Mouse (Mus musculus): ENCODE data around the gene Rac1.
"Not testable (repeated sequence)": the region's sequence is repeated elsewhere in the genome, so short reads cannot be mapped to it uniquely, and the experiment has no call there.

The Rac1 gene

DNA sequence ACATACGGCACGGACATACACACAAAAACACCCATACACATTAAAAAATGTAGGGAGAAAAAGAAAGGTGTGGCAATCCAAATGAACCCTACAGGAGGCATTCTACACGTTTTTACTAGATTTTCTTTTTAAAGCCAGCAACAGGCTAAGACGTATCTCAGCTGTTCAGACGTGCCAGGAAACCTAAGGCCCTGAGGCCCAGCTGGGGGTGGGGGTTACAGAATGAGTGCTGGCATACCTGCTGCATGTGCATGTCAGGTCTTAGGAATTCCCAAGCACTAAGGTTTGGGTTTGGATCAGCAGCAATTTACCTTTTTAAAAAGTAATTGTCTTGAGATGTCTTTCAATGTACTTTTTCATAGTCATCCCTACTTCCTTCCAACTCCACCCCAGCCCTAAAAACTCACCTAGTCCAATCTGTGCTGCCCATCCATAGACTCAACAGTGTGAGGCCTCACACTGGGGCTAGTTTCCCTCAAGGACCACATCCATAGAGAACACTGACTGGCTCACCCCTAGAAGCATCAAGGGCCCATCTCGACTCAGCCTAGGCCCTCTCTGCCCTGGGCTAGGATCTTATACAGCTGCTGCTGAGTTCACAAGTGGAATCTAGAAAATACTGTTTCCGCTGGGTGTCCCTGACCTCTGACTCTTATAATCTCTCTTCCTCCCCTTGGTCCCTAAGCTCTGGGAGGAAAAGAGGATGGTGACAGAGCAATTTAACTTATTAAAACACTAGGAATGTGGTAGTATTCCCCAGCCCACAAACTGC is 2.2 kb downstream of the Rac1 start:
- no peak for DNase-seq (ENCODE audit: low spot score)

DNA sequence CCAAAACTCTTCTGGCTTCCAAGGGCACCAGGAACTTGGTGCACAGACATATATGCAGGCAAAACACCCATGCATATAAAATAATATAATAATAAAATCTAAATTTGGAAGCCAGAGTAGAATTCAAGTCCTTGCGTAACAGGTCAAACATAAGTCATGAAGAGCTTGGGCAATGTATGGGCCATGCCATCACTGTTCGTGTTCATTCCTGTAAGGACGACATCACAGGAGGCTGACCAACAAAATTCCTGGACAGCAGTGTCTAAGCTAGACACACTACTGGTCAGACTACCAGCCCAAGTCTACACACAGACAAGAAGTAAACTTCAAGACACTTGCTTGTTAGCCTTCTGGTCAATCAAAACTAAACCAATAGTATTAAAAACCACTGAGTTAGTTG is 5.0 kb downstream of the Rac1 start:
- no peak for DNase-seq (ENCODE audit: low spot score)

DNA sequence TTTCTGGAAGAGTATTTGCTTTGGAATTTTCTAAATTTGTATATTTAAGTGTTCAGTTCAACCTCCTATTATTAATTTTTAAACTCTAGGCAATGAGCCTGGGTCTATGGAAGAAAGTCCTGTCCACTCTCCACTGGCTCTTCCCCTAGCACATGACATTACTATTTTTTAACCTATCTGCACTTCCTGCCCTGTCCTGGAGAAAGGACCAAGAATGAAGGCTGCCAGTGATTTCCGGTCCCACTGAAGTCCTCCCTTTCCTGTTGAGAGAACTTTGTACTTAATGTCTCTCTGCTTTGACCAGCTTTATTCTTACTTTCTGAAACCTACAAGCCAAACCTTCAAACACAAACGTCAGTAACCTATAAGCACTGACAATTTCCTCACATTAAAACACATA is 7.4 kb downstream of the Rac1 start:
- no peak for DNase-seq (ENCODE audit: low spot score)

DNA sequence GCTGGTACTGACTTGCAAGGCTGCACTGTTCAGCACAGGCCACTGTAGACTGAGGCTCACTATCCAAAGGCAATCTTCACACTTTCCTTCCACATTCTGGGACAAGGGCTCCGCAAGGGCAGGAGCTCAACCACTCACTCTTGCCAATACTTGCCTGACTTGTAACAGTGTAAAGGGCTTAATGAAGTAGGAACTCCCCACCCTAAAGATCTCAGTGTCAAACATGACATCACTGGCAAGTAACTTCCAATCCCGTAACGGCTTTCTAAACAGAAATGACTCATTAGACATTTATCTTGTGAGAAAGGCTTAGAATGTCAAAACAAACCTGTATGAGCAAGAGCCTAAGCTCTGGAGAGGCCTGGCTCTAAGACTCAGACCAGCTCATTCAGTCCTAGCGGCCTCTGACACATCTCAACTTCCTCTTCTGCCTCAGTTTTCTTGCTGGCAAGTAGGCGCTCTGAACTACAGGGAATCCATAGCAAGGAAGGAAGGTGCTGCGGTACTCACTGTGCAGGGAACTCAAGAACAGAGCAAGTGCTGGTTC is 9.7 kb downstream of the Rac1 start:
- DNase-seq (ENCODE audit: low spot score): no peak

DNA sequence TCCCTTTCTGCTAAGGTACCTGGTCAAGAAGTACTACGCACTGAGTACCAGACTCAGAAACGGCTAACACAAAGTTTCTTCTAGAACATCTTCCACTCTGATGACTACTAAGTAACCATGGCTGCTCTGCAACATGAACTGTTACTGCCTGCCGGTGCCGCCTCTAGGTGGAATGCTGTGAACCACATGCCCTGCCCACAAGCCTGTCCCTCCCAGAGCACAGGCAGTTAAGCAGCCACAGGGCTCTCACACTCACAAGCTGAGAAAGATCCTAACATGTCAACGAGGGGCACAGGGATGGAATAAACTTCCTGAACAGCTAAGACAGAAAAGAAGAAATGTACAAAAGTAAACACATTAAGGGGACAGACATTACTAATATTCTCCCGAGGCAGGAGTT is 10.4 kb downstream of the Rac1 start:
- DNase-seq (ENCODE audit: low spot score): no peak

DNA sequence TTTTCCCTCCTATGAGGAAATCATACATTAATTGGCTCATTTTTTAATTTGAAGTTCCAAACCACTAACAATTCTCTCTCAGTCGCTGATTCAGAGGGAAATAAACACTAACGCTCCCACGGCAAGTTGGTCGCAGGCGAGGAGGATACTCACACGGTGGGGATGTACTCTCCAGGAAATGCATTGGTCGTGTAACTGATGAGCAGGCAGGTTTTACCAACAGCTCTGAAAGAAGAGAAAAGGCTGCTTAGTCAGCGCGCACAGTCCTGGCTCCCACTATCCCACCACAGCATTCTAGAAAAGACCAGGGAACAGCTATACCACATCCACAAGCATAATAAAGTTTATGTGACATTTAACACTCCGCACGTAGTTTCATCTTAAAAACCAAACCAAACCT is 10.8 kb downstream of the Rac1 start:
- DNase-seq (ENCODE audit: low spot score): no peak

DNA sequence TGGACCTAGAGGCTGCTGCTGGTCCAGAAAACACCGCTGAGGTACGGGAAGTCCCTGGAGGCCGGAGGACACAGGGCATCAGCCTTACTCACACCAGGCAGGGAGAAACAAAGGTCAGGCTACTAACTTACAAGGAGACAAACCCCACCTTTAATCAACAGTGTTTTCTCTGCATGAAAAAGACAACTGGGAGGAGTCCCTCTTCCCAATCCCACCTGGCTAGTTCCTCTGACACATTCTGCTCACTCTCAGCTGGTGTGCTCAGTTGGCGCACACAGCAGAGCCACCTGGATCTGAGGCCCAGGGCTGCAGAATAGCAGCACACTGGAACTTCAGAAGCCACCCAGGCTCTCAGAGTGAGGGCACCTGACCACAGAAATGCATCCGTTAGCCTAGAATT is 13.0 kb downstream of the Rac1 start:
- no peak for DNase-seq (ENCODE audit: low spot score)

DNA sequence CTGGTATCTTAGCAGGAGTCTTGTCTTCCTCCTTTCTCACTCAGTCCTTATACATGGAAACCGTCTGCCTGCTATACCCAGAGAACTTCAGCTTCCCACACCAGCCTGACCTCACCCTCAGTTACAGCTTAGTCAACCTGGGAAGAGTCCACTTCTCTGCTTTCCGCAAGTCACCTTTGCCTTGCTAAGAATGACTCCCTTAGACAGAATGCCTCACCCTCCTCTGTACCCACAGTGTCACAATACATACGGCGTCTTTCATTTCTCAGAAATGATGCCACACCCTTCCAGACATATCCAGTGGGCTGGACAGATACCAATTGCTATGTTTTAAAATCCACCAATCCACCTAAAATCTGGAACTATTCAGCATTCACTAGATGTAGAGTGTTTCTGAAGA is 15.5 kb downstream of the Rac1 start:
- DNase-seq (ENCODE audit: low spot score): no peak

DNA sequence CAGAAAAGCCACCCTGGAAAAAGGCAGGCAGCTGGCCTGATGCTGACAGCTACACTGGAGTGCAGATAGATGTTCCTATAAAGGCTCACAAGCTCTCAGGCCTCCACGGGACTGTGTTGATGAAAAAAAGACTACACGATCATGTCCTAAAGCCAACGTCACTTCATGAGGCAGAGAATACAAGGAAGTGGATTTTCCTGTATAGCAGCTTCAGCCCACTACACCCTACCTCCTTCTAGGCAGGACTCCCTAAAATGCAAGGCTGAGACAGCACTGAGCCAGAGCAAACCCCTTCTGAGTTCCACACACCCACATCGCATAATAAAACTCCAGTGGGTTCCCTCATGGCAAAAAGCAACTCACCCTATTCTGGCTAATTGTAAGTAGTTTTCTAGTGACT is 16.3 kb downstream of the Rac1 start:
- DNase-seq (ENCODE audit: low spot score): no peak

DNA sequence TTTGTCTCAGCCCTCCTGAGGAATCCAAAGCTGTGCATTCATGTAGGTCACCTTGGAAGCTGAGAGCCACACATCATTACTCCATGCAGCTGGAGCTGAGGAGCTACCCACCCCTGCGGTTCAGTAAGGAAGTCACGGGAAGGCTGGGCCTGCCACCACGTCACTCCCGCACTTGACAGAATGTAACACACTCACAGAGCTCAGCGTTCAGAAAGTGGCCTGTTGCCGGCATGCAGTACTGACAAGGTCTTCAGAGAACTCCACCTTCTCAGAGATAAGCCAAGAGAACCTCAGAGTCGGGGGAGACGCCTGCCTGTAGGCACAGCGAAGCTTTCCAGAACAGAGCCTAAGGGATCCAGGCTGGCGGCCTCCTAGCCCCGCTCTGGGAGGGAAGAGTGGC is 18.1 kb downstream of the Rac1 start:
- no peak for DNase-seq (ENCODE audit: low spot score)

DNA sequence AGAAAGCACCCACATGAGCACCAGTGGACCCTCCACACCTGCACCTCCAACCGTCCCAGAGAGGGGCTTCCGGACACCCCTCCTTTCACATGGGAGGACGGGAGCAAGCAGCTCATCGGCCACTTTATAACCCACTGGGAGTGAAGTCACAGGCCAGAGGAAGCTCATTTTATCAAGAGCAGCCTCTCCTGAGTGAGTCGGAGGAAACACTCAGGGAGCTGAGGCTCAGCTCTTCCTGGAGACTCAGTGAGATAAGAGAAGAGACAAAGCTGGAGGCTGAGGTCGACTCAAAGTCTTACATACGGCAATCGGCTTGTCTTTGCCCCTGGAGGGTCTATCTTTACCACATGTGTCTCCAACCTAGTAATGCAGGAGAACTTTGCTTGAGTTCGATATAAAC is 18.5 kb downstream of the Rac1 start:
- DNase-seq (ENCODE audit: low spot score): no peak

DNA sequence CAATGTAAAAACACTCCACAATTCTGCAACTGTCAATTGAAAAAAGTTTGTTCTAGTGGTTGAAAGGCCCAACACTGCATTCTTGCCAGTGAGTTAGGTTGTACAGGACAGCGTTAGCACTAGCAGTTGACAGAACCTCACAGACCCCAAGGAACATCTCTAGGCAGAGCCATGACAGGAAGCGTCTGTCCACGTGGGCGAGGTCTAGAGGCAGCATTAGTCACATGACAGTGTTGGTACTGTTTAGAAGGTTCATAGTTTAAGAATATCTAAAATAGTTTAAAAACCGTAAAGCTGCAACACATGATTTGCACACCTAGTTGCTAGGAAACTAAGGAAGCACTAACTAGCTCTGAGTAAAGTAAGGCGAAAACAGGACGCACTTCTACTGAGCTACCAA is 22.3 kb downstream of the Rac1 start:
- DNase-seq (ENCODE audit: low spot score): no peak

DNA sequence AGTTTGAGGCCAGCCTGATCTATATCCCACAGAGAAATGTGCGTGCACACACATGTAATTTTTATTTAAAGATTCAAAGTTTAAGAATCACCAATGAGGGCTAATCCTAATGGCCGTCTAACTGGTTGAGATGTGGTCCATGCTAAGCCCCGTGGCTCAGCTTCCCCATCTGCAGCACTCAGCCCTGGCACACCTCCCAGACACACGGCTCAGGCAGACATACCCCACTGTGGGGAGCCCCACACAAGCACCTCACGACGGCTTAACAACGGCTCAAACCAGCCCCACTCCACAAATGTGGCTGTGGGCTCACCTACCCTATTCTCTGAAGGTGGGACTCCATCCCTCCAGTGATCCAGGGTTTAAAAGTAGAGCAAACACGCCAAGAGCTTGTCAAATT is 22.8 kb downstream of the Rac1 start:
- DNase-seq (ENCODE audit: low spot score): no peak

DNA sequence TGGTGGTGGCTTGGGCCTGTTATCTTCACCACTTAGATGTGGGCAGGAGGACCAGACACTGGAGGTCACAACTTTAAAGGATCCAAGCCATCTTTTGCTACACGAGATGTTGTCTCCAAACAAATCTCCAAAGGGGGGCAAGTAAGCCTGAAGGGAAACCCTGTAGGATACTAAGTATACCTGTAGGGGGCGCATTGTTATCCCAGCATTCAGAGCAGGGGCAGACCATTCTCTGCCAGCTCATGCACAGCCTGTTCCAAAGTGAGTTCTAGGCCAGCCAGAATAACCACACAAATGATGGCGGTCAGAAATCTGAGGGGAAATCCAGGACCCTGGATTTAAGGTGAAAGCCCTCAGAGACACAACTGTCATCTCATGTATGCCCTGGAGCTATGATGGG is 23.4 kb downstream of the Rac1 start:
- DNase-seq (ENCODE audit: low spot score): no peak

DNA sequence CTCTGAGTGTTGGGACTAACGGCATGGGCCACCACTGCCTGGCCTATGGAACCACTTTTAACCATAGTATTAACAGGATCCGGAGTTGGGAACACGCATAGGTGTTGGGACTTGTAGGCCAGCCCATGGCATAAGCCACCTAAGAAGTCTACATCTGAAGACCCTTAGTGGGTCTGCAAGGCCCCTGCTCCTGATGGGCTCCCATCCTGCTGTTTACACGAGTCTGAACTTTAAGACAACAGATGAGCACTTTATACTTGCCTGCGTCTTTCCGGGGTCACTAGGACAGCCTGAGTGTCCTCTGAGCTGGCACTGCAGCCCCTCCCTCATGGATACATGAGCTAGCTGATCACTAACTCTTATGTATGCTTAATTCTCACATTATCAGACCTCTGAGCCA is 24.1 kb downstream of the Rac1 start:
- DNase-seq (ENCODE audit: low spot score): no peak

DNA sequence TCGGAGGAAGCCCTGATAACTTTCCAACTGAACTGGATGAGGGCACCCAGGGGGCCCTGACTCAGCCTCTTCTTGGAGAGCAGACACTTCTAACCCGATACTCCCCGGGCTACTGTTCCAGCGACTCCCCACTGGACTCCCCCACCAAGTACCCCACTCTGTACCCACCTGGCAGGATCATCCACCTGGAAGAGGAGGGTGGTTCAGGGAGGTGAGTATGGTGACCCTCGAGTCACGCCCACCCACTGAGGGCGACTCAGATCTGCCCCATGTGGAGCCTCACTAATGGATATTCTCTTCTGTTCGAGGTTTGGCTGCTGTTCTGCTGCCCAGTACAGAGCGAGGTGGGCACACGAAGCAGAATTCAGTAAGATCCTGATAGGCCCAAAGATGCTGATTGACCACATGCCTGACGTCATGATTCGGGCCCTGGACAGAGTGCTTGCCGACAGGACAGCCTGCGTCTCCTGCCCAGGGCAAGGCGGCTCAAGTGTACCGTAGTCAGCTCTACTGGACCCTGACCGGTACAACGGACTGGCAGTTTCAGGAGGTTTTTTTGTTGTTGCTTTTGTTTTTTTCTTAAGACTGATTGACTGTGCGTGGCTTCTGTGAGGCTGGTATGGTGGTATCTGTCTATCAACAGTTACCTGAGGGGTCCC is 24.8 kb downstream of the Rac1 start:
- no peak for DNase-seq (ENCODE audit: low spot score)

DNA sequence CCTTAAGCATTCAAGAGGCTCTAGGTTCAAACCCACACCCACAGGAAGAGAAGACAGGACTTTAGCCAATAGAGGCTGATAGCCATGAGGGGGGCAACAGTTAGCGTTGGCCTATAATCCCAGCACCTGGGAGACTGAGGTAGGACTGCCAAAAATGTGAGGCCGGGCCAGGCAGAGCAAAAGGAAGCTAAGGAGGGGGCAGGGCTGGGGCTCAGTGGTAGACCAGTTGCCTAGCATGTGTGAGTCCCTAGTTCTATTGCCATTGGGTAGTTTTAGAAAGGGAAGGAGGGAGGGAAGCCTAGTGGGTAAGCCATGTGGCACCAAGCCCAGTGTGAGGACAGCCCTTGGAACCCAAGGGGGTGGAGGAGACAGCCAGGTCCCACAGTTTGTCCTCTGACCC is 26.2 kb downstream of the Rac1 start:
- no peak for DNase-seq (ENCODE audit: low spot score)

DNA sequence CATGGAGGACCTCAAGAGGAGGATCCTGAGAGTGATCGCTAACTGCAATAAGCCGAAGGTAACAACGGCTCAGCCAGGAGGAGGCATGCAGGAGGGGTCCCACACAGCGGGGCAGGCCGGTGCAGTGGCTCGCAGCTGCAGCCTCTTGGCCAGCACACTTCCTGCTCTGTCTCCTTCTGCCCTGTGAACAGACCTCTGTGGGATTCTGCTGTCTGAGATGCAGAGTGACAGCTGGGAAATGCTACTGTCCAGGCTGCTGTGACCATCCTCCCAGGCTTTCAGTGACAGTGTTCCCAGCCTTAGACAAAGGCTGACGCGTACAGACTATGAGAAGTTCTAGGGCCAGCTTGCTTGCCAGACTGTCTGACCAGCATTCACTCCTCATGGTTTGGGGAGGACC is 26.7 kb downstream of the Rac1 start:
- DNase-seq (ENCODE audit: low spot score): no peak

DNA sequence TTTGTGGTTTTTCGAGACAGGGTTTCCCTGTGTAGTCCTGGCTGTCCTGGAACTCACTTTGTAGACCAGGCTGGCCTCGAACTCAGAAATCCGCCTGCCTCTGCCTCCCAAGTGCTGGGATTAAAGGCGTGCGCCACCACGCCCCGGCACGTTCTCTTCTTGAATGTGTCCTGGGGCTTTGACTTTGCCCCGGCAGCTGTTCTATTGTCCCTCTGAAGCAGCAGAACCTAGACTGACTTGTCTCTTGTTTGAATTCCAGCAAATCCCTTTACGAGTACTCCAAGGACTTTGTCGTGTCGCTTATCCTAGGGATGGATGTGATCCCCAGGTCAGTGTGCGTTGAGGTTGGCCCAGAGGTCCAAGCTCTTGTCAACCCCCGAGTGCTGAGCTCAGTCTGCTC is 27.1 kb downstream of the Rac1 start:
- DNase-seq (ENCODE audit: low spot score): not testable (repeated sequence)

DNA sequence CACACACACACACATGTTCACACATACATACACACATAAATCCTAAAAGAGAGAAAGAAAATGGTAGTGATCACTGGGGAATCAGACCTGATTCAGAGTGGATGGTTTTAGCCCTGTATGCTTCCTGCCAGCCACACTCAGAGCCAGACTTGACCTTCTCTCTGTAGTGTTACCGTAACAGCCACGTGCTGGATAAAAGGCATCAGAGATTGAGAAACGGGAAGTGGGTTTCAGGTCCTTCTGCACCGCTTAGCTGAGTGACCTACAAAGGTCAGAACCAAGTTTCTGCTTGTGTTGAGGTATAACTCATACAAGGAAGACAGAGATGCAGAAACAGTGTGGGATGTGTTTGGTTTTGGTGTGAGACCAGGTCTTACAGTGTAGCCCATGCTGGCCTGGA is 28.1 kb downstream of the Rac1 start:
- DNase-seq (ENCODE audit: low spot score): no peak

DNA sequence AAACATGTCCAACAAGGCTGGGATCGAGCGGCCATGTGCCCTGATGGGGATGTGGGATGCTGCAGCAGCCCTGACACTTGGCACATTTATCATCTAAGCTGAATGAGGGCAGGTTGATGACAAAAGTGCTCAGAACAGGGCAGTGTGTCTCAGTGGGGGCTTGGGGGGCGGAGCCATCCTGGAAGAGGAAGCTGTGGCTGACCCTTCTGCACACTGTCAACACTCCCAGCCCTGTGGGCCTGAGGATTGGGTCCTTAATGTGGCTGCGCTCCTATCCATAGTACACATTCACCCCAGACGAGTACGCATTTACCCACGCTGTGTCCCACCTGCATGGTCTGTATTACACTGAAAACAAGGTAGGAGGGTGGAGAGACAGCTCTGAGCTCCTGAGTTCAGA is 28.6 kb downstream of the Rac1 start:
- DNase-seq (ENCODE audit: low spot score): no peak

DNA sequence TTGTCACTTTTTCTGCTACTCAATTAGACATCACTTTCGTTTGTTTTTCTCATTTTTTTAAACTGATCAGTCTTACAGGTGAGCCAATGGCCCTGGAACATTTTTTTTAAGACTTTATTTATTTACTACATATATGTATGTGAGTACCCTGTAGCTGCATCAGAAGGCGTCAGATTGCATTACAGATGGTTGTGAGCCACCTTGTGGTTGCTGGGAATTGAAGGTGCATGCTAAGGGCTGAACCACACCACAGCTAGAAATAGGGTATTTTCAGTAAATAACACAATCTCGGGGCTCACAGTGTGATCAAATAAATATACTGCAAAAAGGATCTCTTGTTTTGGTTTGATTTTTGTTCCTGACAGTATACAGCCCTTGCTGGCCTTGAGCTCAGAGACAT is 30.4 kb downstream of the Rac1 start:
- no peak for DNase-seq (ENCODE audit: low spot score)

DNA sequence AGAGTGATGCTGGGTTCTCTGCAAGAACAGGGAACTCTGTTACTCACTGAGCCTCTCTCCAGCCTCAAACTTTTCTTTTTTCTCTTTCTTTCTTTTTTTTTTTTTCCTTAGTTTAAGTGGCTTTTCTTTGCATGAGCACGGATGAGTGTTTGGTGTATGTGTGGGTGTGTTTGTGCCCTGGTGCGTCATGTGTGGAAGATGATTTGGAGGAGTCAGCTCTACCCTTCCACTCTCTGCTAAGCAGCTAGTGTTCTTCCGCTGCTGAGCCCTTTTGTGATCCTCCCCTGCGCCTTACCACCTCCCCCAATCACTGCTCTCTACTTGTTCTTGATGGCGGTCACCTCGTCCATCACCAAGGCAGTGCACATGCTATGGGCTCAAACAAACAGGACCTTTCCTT is 32.1 kb downstream of the Rac1 start:
- no peak for DNase-seq (ENCODE audit: low spot score)

DNA sequence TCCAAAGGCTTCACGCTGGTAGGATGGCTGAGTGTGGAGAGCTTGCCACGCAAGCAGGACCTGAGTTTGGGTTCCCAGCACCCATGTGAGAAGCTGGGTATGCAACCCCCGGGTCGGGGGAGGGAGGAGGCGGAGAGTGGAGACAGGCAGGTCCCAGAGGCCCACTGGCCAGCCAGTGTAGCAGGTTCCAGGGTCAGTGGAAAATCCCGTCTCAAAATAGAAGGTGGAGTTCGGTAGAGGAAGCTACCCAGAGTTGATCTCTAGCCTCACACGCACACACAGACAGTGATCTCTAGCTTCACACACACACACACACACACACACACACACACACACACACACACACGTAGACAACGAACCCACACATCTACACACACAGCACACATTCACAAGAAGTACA is 34.7 kb downstream of the Rac1 start:
- no peak for DNase-seq (ENCODE audit: low spot score)

Measured in c-Kit-positive CD71-positive TER-119-positive erythroid progenitor cells, embryonic 14.5 days (primary cell).